Mouse (Mus musculus) liver, adult 2 months (tissue): ENCODE measurements at regions not wholly inside any gene's neighbourhood (a gene's known extent, or its start where the extent isn't known, plus 50 kb on each side); places are given as distances from the start of the nearest gene placed in this dataset.

Source experiments
- CTCF ChIP-seq: fragments of 200-500 bp; IDR thresholded peaks from 2 replicates; pipeline ENCODE4 v1.5.1; 2011; ENCODE audit warnings: low read depth, low read length, control low read depth
- POLR2A ChIP-seq: fragments of 200-500 bp; IDR thresholded peaks from 2 replicates; pipeline ENCODE4 v1.6.1; 2011; ENCODE audit warnings: low read length, control low read depth; ENCODE audit not compliant: insufficient read depth; ENCODE audit errors: extremely low read depth

DNA sequence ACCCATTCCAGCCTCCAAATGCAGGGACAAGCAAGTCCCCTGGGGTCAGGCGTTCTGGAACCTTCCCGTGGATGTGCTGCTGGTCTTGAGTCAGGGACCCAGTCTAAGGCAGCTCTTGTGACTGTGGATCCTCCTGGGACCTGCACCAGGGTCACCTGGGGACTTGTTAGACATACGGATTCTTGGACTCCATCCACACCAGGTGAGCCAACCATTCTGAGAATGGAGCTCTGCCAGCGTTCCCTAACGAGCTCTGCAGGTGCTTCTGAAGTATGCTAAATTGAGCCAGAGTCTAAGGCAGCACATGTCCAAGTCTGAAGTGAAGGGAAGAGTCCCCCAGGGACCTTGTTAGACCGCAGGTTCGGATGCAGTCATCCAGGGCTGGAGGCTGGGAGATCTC is 170.3 kb downstream of the Katnal1 start:
- no peak for TF ChIP-seq POLR2A
- TF ChIP-seq CTCF: no peak
